Mouse (Mus musculus) hematopoietic multipotent progenitor cell, adult 10-12 weeks (in vitro differentiated cells): ENCODE results near the gene Gm17657. TPM values are rescaled to one million over a fixed set of nuclear protein-coding genes. Genes with fewer than 3 reads are reported as not detected.

Experiments
- polyA plus RNA-seq: library from polyadenylated mRNA; stranded (reverse); fragments of >175 nt; gene quantifications from 2 replicates; pipeline ENCODE4 v1.2.3, GENCODE M21; 2012; ENCODE audit warnings: low replicate concordance

Gene Gm17657
- polyA plus RNA-seq = not detected in 2 replicates

GRCm38 (mm10) chr17:29549543-29550428, at the start of gene Gm17657, which contains the start of gene Tbc1d22b:
Gene Gm17657, minus strand, starts transcription at chr17:29549638.
Gene Tbc1d22b, plus strand, starts transcription at chr17:29549785.

DNA sequence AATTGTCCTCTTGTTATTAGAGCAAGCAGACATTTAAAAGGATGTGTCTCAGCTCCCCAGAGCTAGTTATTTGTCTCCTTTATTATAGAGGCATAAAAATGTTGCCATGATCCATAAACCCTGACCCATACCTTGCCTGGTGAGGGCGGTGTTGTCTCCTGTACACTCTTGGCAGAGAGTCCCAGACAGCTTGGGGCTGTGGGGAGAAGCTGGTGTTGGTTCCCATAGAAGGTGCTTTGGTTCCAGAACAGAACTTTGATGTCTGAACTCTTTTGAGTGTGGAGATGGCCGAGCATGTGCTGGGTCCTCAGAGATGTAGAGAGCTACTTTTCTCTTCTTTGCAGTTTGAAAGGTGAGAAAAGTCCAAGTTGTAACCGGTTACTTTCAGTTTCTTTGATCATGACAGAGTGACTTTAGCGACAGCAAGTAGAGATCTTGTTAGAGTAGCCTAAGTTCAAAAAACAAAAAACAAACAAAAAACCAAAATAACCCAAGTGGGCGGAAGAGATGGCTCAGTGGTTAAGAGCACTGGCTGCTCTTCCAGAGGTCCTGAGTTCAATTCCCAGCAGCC, 2.8 kb upstream of the Gm17657 start, which contains the start of gene Tmem217:
TSS of gene Tmem217 (minus strand) at position 224 of the 571 bp plus-strand sequence.

DNA sequence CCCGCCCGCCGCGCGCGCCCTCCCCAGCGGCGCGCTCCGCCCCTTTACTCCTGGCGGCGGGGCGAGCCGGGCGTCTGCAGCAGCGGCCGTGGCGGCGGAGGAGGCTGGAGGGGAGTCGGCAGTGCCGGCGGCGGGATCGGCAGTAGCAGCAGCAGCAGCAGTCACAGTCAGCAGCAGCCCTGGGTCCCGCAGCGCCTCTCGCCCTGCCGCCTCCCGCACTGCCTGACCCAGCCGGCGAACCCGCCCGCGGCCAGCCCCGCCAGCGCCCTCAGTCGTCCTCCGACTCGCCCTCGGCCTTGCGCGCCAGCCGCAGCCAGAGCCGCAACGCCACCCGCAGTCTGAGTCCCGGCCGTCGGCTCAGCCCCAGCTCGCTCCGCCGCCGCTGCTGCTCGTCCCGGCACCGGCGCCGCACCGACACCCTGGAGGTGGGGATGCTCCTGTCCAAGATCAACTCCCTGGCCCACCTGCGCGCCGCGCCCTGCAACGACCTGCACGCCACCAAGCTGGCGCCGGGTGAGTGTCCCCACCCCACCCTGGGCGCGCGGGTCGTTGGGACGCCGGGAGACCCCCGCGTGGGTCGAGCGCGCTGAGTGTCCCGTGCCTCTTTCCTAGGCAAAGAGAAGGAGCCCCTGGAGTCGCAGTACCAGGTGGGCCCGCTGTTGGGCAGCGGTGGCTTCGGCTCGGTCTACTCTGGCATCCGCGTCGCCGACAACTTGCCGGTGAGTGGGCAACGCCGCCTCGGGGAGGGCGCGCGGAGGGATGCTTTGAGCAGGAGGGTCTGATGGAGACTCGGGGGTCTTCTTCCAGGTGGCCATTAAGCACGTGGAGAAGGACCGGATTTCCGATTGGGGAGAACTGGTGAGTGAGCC, 58.5 kb downstream of the Gm17657 start, which contains the start of gene Pim1:
TSS of gene Pim1 (plus strand) at position 41 of the 869 bp plus-strand sequence.

Other genes with a start within 250 kb of the Gm17657 start
- 27.6 and 77.3 TPM in 2 replicates for gene Pi16, start 232.0 kb downstream of the Gm17657 start, polyA plus RNA-seq
- gene Mtch1, start 201.7 kb downstream of the Gm17657 start, polyA plus RNA-seq = 107 and 147 TPM in 2 replicates
- 243 and 259 TPM in 2 replicates for gene Fgd2, start 188.7 kb downstream of the Gm17657 start, polyA plus RNA-seq
- gene Pim1, start 58.9 kb downstream of the Gm17657 start, polyA plus RNA-seq = 73.2 and 209 TPM in 2 replicates
- gene Tbc1d22b, start 147 bp upstream of the Gm17657 start, polyA plus RNA-seq = 37.5 and 54.1 TPM in 2 replicates
- not detected in 2 replicates for gene Tmem217, start 2.7 kb upstream of the Gm17657 start, polyA plus RNA-seq
- gene Rnf8, start 65.2 kb upstream of the Gm17657 start, polyA plus RNA-seq = 17.6 and 28.0 TPM in 2 replicates
- 0.51 and 0.69 TPM in 2 replicates for gene Gm28043, start 65.2 kb upstream of the Gm17657 start, polyA plus RNA-seq
- 78.4 and 109 TPM in 2 replicates for gene Cmtr1, start 111.0 kb upstream of the Gm17657 start, polyA plus RNA-seq
- gene Ccdc167, start 167.4 kb upstream of the Gm17657 start, polyA plus RNA-seq = 3.3 and 8.9 TPM in 2 replicates